Mouse (Mus musculus) small intestine, adult 2 months (tissue): ENCODE measurements around the gene Nipal4.

Experiments used
- CTCF ChIP-seq: fragments of 200-500 bp; IDR thresholded peaks from 2 replicates; pipeline ENCODE4 v1.5.1; 2012; ENCODE audit warnings: low read depth, mild to moderate bottlenecking, control low read depth, inconsistent platforms, low read length, moderate library complexity, mixed read lengths; ENCODE audit not compliant: insufficient replicate concordance, insufficient read length; ENCODE audit errors: extremely low read depth
- POLR2A ChIP-seq: fragments of 200-500 bp; IDR thresholded peaks from 2 replicates; pipeline ENCODE4 v1.6.1; 2012; ENCODE audit warnings: low read depth, mild to moderate bottlenecking, control low read depth, inconsistent platforms, low read length, moderate library complexity

DNA sequence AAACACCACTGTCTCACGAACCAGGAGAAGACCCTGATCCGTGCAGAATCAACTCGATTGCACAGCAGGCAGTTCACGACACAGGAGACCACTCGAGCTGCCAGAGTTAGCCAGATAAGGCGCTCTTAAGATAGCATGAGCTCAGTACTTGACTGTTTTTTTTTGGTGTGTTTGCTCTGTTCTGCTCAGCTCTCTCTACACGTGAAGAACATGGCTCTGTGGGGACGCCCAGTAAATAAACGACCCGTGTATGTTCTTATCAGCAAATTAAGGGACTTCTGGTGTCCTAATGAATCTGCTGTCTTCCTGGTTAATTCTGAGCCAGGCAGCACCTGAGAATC, 36.2 kb upstream of the Nipal4 start:
- TF ChIP-seq POLR2A = no peak
- TF ChIP-seq CTCF = no peak
